Mouse (Mus musculus): ENCODE measurements at regions not wholly inside any gene's neighbourhood (a gene's known extent, or its start where the extent isn't known, plus 50 kb on each side); places are given as distances from the start of the nearest gene placed in this dataset.
"Not testable (repeated sequence)": the region's sequence is repeated elsewhere in the genome, so short reads cannot be mapped to it uniquely, and the experiment has no call there.

GRCm38 (mm10) chr1:41887556-41887955 lies 808.0 kb upstream of the Pou3f3 start:
- no peak for DNase-seq (ENCODE audit: extremely low read depth, low read depth, low spot score)

GRCm38 (mm10) chr1:41888213-41888612 lies 807.4 kb upstream of the Pou3f3 start:
- DNase-seq (ENCODE audit: extremely low read depth, low read depth, low spot score) = no peak

GRCm38 (mm10) chr1:41888966-41889365 lies 806.6 kb upstream of the Pou3f3 start:
- no peak for DNase-seq (ENCODE audit: extremely low read depth, low read depth, low spot score)

GRCm38 (mm10) chr1:41889940-41890339 lies 805.6 kb upstream of the Pou3f3 start:
- no peak for DNase-seq (ENCODE audit: extremely low read depth, low read depth, low spot score)

GRCm38 (mm10) chr1:41890714-41891689 lies 804.6 kb upstream of the Pou3f3 start:
- no peak for DNase-seq (ENCODE audit: extremely low read depth, low read depth, low spot score)

- DNase-seq (ENCODE audit: extremely low read depth, low read depth, low spot score) = no peak
Measured at GRCm38 (mm10) chr1:41891730-41892129, 803.8 kb upstream of the Pou3f3 start.

GRCm38 (mm10) chr1:41892376-41892775 lies 803.2 kb upstream of the Pou3f3 start:
- no peak for DNase-seq (ENCODE audit: extremely low read depth, low read depth, low spot score)

GRCm38 (mm10) chr1:41897768-41898330 lies 797.7 kb upstream of the Pou3f3 start:
- no peak for DNase-seq (ENCODE audit: extremely low read depth, low read depth, low spot score)

GRCm38 (mm10) chr1:41900370-41900769 lies 795.2 kb upstream of the Pou3f3 start:
- no peak for DNase-seq (ENCODE audit: extremely low read depth, low read depth, low spot score)

- peak; percentile 51 for DNase-seq (ENCODE audit: extremely low read depth, low read depth, low spot score)
Measured at GRCm38 (mm10) chr1:41905971-41906370, 789.6 kb upstream of the Pou3f3 start.

- peak; percentile 93 for DNase-seq (ENCODE audit: extremely low read depth, low read depth, low spot score)
Measured at GRCm38 (mm10) chr1:41908001-41908807, 787.4 kb upstream of the Pou3f3 start.

GRCm38 (mm10) chr1:41908808-41909110 lies 786.8 kb upstream of the Pou3f3 start:
- peak; percentile 78 for DNase-seq (ENCODE audit: extremely low read depth, low read depth, low spot score)

GRCm38 (mm10) chr1:41909799-41910198 lies 785.8 kb upstream of the Pou3f3 start:
- no peak for DNase-seq (ENCODE audit: extremely low read depth, low read depth, low spot score)

- no peak for DNase-seq (ENCODE audit: extremely low read depth, low read depth, low spot score)
Measured at GRCm38 (mm10) chr1:41916730-41917347, 778.7 kb upstream of the Pou3f3 start.

- not testable (repeated sequence) for DNase-seq (ENCODE audit: extremely low read depth, low read depth, low spot score)
Measured at GRCm38 (mm10) chr1:41917807-41918206, 777.8 kb upstream of the Pou3f3 start.

GRCm38 (mm10) chr1:41918394-41919262 lies 776.9 kb upstream of the Pou3f3 start:
- no peak for DNase-seq (ENCODE audit: extremely low read depth, low read depth, low spot score)

- DNase-seq (ENCODE audit: extremely low read depth, low read depth, low spot score) = no peak
Measured at GRCm38 (mm10) chr1:41933777-41934176, 761.8 kb upstream of the Pou3f3 start.

GRCm38 (mm10) chr1:41935912-41936478 lies 759.6 kb upstream of the Pou3f3 start:
- no peak for DNase-seq (ENCODE audit: extremely low read depth, low read depth, low spot score)

- DNase-seq (ENCODE audit: extremely low read depth, low read depth, low spot score) = no peak
Measured at GRCm38 (mm10) chr1:41960982-41961381, 734.6 kb upstream of the Pou3f3 start.

- DNase-seq (ENCODE audit: extremely low read depth, low read depth, low spot score) = no peak
Measured at GRCm38 (mm10) chr1:41981545-41981944, 714.0 kb upstream of the Pou3f3 start.

All from fat pad, adult 2 months (tissue).